Mouse (Mus musculus) liver, postnatal 0 days (tissue): ENCODE data around the gene Pde4dip.

ENCODE experiments used
- CTCF ChIP-seq: sonication (generic); IDR thresholded peaks from 2 replicates; pipeline ENCODE4 v1.5.1; 2016; ENCODE audit warnings: antibody characterized with exemption, low read depth
- EP300 ChIP-seq: IDR thresholded peaks from 2 replicates; pipeline ENCODE4 v1.6.1; 2016; ENCODE audit warnings: antibody characterized with exemption, low read depth, mild to moderate bottlenecking

DNA sequence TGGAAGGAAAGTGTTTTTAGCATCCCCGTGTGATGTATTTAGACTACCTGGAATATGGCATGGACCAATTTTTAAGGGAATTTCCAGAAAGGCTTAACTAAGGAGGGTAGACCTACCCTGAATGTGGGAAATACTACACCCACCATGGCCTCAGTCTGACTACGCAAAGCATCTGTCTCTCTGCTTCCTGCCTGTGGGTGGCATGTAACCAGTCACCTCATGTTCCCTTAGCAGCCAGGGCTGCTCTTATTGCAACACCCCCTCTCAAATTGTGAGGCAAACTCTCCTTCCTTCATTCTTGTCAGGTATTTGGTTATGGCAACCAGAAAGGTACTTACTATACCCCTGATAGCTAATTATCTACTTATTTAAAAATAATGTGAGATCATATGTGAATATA is 57.9 kb downstream of the Pde4dip start:
- no peak for TF ChIP-seq CTCF
- TF ChIP-seq EP300, result no peak
